Mouse (Mus musculus) hindbrain, embryonic 10.5 days (tissue): ENCODE data around the gene Gm21317. TPM values are rescaled to one million over a fixed set of nuclear protein-coding genes. Genes with fewer than 3 reads are reported as not detected.
"Not testable (repeated sequence)": the region's sequence is repeated elsewhere in the genome, so short reads cannot be mapped to it uniquely, and the experiment has no call there.

ENCODE experiments used
- DNase-seq: peaks from one replicate; pipeline ENCODE4 v3.0.0-alpha.2; 2017; ENCODE audit warnings: low spot score
- H3K27ac ChIP-seq: fragments of 300-500 bp; sonication (generic); 2 replicates; pipeline ENCODE4 v1.5.1; 2016; ENCODE audit warnings: mild to moderate bottlenecking, moderate library complexity
- H3K27me3 ChIP-seq: fragments of 300-500 bp; sonication (generic); 2 replicates; pipeline ENCODE4 v1.6.1; 2016; ENCODE audit warnings: mild to moderate bottlenecking; ENCODE audit not compliant: poor library complexity, insufficient read depth, severe bottlenecking
- H3K36me3 ChIP-seq: fragments of 300-500 bp; sonication (generic); 2 replicates; pipeline ENCODE4 v1.6.1; 2016; ENCODE audit warnings: mild to moderate bottlenecking, moderate library complexity
- H3K4me1 ChIP-seq: fragments of 300-500 bp; sonication (generic); replicated peaks from 2 replicates; pipeline ENCODE4 v1.6.1; 2016; ENCODE audit warnings: mild to moderate bottlenecking
- H3K4me3 ChIP-seq: fragments of 300-500 bp; sonication (generic); 2 replicates; pipeline ENCODE4 v1.5.1; 2016; ENCODE audit warnings: mild to moderate bottlenecking, moderate library complexity
- H3K9me3 ChIP-seq: fragments of 300-500 bp; sonication (generic); 2 replicates; pipeline ENCODE4 v1.6.1; 2016; ENCODE audit warnings: mild to moderate bottlenecking, moderate library complexity
- WGBS: fragments of 180-500 bp; shearing (Covaris S2); methylation state at CpG from one replicate; pipeline ENCODE4 v1.1.7; 2016; 5-methylcytosine and 5-hydroxymethylcytosine counted together
- polyA plus RNA-seq: library from polyadenylated mRNA; unstranded; fragments of >200 nt; fragmentation: Nextera tagmentation; extraction: Ambion mirVana; gene quantifications from 2 replicates; pipeline ENCODE4 v1.2.1, GENCODE M21; 2016

The Gm21317 gene
- not detected in 2 replicates for polyA plus RNA-seq

GRCm38 (mm10) chrY:82224927-82225326 is at the start of gene Gm21317:
Gene Gm21317, plus strand, starts transcription at chrY:82225227.
- H3K4me1 ChIP-seq, DNase-seq, H3K36me3 ChIP-seq, H3K27ac ChIP-seq, H3K4me3 ChIP-seq, H3K9me3 ChIP-seq, H3K27me3 ChIP-seq: not testable (repeated sequence)
- WGBS: no CpG with 5 or more reads among the region's 6 CpGs
